Mouse (Mus musculus) neural tube, embryonic 11.5 days (tissue): ENCODE measurements around the gene Mrgpra3. TPM values are rescaled to one million over a fixed set of nuclear protein-coding genes. Genes with fewer than 3 reads are reported as not detected.

ENCODE experiments used
- ATAC-seq: fragments of 200-750 bp; cut with Nextera tagmentation; 2 replicates; pipeline ENCODE4 v1.8.0; 2017; ENCODE audit warnings: moderate number of reproducible peaks, mild to moderate bottlenecking, moderate TSS enrichment, moderate library complexity; ENCODE audit not compliant: insufficient read depth, low FRiP score, low TSS enrichment
- DNase-seq: peaks from one replicate; pipeline ENCODE4 v3.0.0-alpha.2; 2015; ENCODE audit warnings: low spot score
- H3K27ac ChIP-seq: fragments of 300-500 bp; sonication (generic); 2 replicates; pipeline ENCODE4 v1.5.1; 2014; ENCODE audit warnings: low read depth, mild to moderate bottlenecking, low read length
- H3K27me3 ChIP-seq: fragments of 300-500 bp; sonication (generic); 2 replicates; pipeline ENCODE4 v1.6.1; 2014; ENCODE audit warnings: mild to moderate bottlenecking, low read length, mixed read lengths; ENCODE audit not compliant: control insufficient read depth, insufficient read depth
- H3K36me3 ChIP-seq: fragments of 300-500 bp; sonication (generic); 2 replicates; pipeline ENCODE4 v1.6.1; 2014; ENCODE audit warnings: mild to moderate bottlenecking, low read length, moderate library complexity, mixed read lengths; ENCODE audit not compliant: control insufficient read depth, insufficient read depth
- H3K4me1 ChIP-seq: fragments of 300-500 bp; sonication (generic); 2 replicates; pipeline ENCODE4 v1.6.1; 2014; ENCODE audit warnings: low read length, mixed read lengths; ENCODE audit not compliant: control insufficient read depth, insufficient read depth
- H3K4me2 ChIP-seq: fragments of 300-500 bp; sonication (generic); 2 replicates; pipeline ENCODE4 v1.6.1; 2014; ENCODE audit warnings: low read depth, mild to moderate bottlenecking, moderate library complexity
- H3K4me3 ChIP-seq: fragments of 300-500 bp; sonication (generic); 2 replicates; pipeline ENCODE4 v1.5.1; 2014; ENCODE audit warnings: low read depth, low read length
- H3K9ac ChIP-seq: fragments of 300-500 bp; sonication (generic); 2 replicates; pipeline ENCODE4 v1.6.1; 2014; ENCODE audit warnings: mild to moderate bottlenecking, low read length
- H3K9me3 ChIP-seq: fragments of 300-500 bp; sonication (generic); 2 replicates; pipeline ENCODE4 v1.6.1; 2016; ENCODE audit warnings: low read length; ENCODE audit not compliant: control insufficient read depth
- WGBS: fragments of 180-500 bp; shearing (Covaris S2); extraction: QIAGEN DNeasy Blood & Tissue Kit; methylation state at CpG from one replicate; pipeline ENCODE4 v1.1.7; 2014; 5-methylcytosine and 5-hydroxymethylcytosine counted together
- polyA plus RNA-seq: library from polyadenylated mRNA; unstranded; fragments of >200 nt; fragmentation: Nextera tagmentation; extraction: Ambion mirVana; gene quantifications from 2 replicates; pipeline ENCODE4 v1.2.1, GENCODE M21; 2014

Gene Mrgpra3
- not detected in 2 replicates for polyA plus RNA-seq

DNA sequence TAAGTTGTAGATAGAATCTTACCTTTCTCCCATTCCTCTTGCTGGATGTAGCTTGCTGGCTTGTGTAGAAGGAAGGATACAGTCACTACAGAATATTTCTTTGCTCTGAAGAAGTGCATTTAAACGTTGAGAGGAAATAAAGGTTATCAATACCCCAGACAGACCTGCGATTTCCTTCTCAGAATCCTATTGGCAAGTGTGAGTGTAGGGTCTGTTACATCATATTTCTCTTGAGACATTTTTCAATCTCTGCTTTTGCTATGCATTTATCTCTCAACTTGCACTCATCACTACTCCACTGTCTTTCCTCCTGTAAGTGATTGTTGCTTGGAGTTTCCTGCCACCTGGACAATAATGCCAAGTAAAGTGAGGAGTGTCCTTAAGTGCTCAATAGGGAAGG lies at the start of gene Mrgpra3:
Mrgpra3 (minus strand) TSS at position 101 of the 400 bp plus-strand sequence.
- ATAC-seq (no peak), DNase-seq (no peak)
- peaks cover 8% of the 10 kb centered on the region; the same call in 1 of the 2 replicates for H3K9me3 ChIP-seq
- H3K27me3 ChIP-seq = no peaks in the 10 kb centered on the region
- no peaks in the 10 kb centered on the region for H3K4me1 ChIP-seq
- H3K9ac ChIP-seq = no peak within 1 kb of the TSS
- H3K4me2 ChIP-seq = no peak within 1 kb of the TSS
- 59% methylated on average over 2 of the region's 2 CpGs for whole genome bisulfite sequencing
- H3K27ac ChIP-seq = no peak within 1 kb of the TSS
- H3K4me3 ChIP-seq = no peak within 1 kb of the TSS
- no peaks in the 10 kb centered on the region for H3K36me3 ChIP-seq

Other genes starting within 250 kb of the Mrgpra3 start
- gene Mrgpra1, start 247.1 kb downstream of the Mrgpra3 start, polyA plus RNA-seq = not detected in 2 replicates
- gene Mrgpra2a, start 149.2 kb downstream of the Mrgpra3 start, polyA plus RNA-seq = not detected in 2 replicates
- gene Mrgpra2b, start 72.5 kb downstream of the Mrgpra3 start, polyA plus RNA-seq = not detected in 2 replicates